Mouse (Mus musculus): ENCODE results near the gene Zfp58.

- no peak for TF ChIP-seq CTCF (IDR thresholded peaks at IDR 0.05; ENCODE audit: low read depth)
- TF ChIP-seq EP300 (IDR thresholded peaks at IDR 0.05; ENCODE audit: low read depth), result no peak
These were observed 26.8 kb upstream of the Zfp58 start for GRCm38 (mm10) chr13:67527049-67527730.
